Mouse (Mus musculus): ENCODE results near the gene Ubac1.
A peak's percentile ranks its signal among the peaks of the same experiment; 100 is the strongest.

Gene Ubac1

DNA sequence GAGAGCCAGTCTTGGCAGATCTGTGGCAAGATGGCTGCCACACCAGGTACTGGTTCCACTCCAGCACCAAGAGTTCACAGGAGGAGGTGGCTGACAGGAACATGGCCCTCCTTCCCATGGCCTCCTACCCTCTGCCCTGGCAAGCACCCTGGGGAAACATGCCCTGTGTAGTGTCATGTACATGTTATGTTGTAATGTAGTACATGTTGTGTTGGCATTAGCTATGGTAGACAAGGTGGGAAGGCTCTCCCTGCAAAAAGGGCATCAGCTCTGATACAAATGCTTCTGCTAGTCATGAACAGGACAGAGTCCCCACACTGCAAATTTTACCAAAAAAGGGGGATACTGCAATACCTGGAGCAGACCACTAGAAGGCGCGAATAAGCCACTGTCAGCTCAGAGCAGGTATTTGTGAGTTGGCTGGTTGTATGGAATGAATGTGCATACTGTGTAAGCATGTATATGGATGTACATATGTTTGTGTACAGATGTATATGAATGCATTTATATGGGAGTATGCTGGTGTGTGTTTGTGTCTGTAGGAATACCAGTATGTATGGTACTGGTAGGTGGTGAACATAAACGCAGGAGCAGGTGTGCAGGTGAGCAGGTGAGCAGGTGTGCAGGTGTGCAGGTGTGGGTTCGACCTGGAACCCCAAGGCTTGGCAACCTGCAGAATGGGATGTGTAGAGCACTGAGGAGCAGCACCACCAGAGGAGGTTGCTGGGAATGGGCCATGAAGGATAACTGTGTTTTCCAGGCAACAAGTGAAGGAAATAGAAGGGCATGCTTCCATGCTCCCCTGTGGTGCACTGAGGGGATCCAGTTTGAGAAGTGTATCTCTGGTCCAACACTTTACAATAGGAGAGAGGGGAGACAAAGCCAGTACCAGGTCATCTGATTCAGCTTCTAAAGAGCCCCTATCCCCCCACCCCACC lies 2.9 kb upstream of the Ubac1 start:
- peak; percentile 14 to 53 for DNase-seq (ENCODE audit: low spot score in 2 of 2)

DNA sequence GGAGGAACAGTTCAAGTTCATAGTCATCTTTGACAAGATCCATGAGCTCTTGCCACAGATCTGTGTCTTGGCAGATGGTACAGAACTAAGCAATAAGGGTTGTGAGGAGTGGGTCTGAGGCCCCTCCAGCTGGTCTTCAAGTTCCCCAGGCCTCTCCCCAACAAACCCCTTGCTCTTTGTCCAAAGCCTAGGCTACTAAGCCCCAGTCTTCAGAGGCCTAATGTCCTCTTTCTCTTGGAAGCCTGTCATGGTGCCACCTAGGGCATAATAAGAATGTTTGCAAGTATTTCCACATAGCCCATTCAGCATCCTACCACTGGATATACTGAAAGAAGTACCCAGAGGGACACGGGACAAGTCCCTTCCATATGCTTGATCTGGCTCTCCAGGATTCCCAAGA lies 1.1 kb upstream of the Ubac1 start:
- DNase-seq (ENCODE audit: low spot score in 2 of 2) = no peak

- no peak for DNase-seq (ENCODE audit: low spot score in 2 of 2)
Observed at GRCm38 (mm10) chr2:26022258-26022565, 665 bp upstream of the Ubac1 start.

DNA sequence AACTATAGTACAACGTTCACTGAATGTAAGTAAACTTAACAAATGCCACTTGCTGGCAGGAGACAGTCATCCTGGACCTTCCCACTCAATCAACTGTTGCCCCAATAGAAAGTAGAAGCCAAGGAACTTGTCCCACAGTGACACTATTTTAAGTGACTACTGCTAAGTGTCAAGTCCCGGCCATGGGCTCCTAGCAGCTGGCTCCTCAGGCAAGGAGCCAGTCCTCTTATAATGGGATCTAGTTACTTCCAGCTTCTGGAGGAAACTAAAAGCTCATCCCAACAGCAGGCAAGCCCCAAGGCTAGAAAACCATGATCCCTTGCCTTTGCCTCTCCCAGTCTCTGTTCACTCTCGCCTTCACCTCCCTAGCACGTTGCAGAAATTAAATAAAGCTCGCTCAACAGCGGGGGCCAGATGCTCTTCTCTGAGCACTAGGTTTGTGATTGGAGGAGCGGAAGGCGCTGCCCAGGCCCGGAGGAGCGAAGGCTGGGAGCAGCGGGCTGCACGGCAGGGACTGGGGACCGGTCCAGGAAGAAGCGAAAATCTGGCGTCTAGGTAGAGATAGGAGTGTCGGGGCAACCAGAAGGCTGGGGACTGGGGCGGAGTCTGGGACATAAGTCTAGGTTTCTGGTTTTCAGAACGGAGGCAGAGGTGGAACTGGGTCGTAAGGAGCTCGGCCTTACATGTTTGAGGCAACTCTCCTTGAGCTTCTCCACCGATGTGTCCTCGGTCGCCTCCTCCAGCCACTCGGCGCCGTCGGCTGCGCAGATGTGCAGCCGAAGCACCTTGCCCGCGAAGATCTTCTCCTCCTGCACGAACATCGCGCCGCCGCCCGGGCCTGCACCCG lies 610 bp downstream of the Ubac1 start:
- DNase-seq (ENCODE audit: low spot score in 2 of 2) = peak; percentile 26 to 37

- no peak for DNase-seq (ENCODE audit: low spot score in 2 of 2)
Observed at GRCm38 (mm10) chr2:26019923-26020322, 1.6 kb downstream of the Ubac1 start.

DNA sequence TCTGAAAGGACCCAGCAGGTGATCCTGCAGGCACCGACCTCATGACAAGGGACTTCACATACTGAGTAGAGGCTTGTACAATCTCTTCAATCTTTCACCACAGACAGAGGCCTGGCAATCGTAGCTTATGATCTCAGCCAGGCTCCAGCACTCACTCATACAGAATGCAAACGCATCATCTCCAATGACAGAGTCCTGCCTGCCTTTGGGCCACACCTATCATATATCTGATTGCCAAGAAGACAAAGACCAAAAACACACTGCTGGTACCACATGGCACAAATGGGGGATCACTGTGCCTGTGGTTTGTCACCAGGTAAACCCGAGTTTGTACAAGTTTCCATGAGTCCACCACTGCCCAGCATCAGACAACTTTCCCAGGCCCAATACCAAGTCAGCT lies 4.2 kb downstream of the Ubac1 start:
- no peak for DNase-seq (ENCODE audit: low spot score in 2 of 2)

DNA sequence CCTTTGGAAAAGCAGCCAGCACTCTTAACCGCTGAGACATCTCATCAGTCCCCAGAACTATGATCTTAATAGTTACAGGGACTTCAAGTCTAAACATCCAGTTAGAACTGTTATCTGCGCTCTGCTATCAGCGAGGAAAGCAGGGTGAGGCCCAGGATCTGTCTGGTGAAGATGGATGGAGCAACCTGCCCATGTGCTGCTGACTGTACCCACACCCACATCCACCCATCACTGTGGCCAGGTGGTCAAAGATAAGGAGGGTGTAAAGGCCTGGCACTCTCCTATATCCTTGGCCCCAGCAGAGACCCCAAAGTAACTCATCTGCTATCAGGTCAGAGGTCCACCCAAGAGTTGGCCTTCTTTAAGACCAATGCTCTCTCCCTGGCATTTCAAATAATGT lies 7.9 kb downstream of the Ubac1 start:
- no peak for DNase-seq (ENCODE audit: low spot score in 2 of 2)

- no peak for DNase-seq (ENCODE audit: low spot score in 2 of 2)
Observed at GRCm38 (mm10) chr2:26011420-26011819, 10.1 kb downstream of the Ubac1 start.

- DNase-seq (ENCODE audit: low spot score in 2 of 2) = no peak
Observed at GRCm38 (mm10) chr2:26002001-26002400, 19.5 kb downstream of the Ubac1 start.

- no peak for DNase-seq (ENCODE audit: low spot score in 2 of 2)
Observed at GRCm38 (mm10) chr2:26001136-26001535, 20.4 kb downstream of the Ubac1 start.

GRCm38 (mm10) chr2:25997716-25998115 lies 23.8 kb downstream of the Ubac1 start:
- no peak for DNase-seq (ENCODE audit: low spot score in 2 of 2)

DNA sequence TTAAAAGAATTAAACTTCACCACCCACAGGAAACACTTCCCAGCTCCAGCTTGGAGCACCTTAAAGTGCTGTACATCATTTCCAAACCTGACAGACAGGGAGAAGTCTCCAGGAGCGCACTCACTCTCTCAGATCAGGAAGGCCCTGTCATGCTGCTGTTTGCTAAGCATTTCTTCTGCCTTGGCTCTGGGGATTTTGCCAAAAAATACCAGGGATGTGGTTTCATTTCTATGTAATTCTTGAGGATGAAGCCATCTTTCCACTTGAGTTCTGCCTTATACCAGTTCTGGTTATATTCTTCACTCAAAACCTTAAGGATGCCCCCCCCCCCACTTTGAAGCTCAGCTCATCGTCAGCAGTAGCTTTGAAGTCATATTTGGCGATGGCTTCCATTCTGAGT lies 26.8 kb downstream of the Ubac1 start:
- DNase-seq (ENCODE audit: low spot score in 2 of 2) = no peak

DNA sequence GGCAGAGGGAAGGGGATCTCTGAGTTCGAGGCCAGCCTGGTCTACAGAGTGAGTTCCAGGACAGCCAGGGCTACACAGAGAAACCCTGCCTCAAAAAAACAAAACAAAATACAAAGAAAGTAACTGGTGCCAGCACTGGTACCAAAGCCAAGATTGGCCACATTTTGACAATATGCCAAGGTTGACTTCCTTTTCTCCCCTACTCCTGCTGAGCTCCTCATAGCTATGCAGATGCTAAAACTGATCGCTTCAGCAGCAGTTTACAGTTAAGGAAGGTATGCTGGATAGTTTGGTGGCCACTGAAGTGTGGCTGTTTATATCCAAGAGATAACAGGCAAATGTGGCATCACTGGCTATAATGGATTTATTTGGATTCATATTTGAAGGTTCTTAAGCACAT lies 29.3 kb downstream of the Ubac1 start:
- no peak for DNase-seq (ENCODE audit: low spot score in 2 of 2)

DNA sequence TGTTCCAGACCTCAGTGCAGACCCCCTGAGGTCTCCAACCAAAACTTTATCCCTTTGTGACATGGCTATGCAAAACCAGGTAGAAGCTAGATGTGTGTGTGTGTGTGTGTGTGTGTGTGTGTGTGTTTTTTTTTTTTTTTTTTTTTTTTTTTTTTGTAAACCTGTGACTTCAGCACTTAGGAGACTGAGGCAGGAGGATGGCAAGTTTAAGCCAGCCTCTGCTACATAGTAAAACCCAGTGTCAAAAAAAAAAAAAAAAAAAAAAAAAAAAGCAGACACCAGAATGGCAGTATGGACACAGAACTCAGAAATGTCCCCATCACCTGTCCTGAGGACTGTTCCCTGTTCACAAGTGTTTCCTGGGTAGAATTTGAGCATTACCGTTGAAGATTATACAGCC lies 31.9 kb downstream of the Ubac1 start:
- DNase-seq (ENCODE audit: low spot score in 2 of 2) = no peak

DNA sequence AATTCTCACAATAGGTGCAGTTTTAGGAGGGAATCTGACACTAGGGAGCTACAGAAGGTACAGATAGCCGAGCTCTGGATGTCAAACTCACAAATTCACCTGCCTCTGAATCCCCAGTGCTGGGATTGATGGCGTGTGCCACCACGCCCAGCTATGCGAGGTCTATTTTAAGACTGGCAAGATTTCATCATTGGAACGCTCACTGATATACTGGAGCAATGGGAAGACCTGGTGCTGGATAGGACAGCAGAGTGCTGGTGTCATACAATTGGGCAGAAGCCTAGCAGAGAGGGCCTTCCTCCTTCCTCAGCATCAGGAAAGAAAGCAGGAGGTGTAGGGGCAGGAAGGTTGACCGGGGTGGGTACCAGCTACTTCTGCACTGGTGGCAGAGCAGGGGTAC lies 33.7 kb downstream of the Ubac1 start:
- no peak for DNase-seq (ENCODE audit: low spot score in 2 of 2)

DNA sequence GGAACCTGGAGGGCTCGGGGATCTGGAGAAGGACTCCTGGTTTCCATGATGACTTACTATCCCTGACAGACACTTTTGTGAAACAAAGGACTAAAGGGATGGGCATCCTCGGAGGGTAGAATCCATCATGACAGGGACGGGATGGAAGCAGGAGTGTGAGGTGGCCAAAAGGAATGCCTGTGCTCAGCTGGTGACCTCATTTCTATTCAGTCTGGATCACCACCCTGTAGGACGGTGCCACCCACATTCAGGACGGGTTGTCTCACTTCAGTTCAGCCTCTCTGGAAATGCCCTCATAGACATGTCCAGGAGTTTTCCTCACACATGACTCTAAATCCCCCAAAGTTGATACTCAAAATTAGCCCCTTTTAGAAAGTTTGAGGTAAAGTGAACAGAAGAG lies 34.9 kb downstream of the Ubac1 start:
- DNase-seq (ENCODE audit: low spot score in 2 of 2) = no peak

GRCm38 (mm10) chr2:25983159-25983907 lies 38.2 kb downstream of the Ubac1 start, which contains the start of gene Camsap1:
TSS of gene Camsap1 (minus strand) at chr2:25983282.
- DNase-seq (ENCODE audit: low spot score in 2 of 2) = peak; percentile 99

DNA sequence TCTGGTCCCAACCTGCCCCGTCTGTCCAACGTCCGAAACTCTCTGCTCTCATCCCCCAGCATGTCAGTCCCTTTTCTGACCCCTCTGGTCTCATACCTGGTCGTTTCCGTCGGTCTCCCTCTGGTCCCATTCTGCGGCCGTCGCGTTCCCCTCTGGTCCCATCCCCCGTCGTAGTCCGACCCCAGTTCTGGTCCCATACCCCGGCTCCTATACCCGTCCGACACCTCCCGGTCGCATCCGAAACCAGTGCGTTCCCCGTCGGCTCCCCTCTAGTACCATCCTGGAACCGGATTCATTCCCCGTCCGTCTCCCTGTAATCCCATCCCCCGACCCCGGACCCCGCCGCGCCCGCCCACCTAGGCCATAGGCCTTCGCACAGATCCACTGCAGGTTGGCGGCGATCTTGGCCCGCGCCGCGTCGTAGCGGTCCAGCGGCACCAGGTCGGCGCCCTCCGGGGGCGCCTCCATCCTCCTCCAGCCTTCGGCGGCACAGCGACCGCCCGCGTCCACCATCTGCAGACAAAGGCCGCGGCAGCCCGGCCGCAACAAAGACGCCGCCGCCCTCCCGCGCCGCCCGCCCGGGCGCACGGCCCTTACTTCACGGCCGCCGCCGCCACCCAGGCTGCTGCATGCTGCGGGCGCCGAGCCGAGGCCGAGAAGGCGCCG lies 39.0 kb downstream of the Ubac1 start:
- DNase-seq (ENCODE audit: low spot score in 2 of 2) = peak in 1 of 2 experiments; percentile 19

GRCm38 (mm10) chr2:25982052-25982425 lies 39.5 kb downstream of the Ubac1 start:
- peak; percentile 25 to 37 for DNase-seq (ENCODE audit: low spot score in 2 of 2)

DNA sequence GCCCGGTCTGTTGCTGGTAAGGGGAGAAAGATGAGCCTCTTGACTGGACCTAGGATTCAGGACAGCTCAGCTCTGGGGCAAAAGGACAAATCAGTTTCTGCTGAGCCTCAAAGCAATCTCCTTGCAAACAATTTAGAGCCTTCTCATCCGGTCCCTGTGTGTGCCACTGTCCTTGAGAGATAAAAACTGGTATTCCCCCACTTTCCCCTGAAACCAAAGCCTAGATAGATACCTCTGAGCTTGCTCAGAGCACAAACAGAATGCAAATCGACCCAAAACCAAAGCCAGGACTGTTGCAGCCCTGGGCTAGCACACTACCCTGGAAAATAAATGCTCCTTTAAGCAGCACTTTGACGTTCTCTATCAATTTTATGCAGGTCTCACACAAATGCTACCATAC lies 42.5 kb downstream of the Ubac1 start:
- DNase-seq (ENCODE audit: low spot score in 2 of 2) = no peak

GRCm38 (mm10) chr2:25977587-25978239 lies 43.8 kb downstream of the Ubac1 start:
- no peak for DNase-seq (ENCODE audit: low spot score in 2 of 2)

Measured in frontal cortex, postnatal 14 days (tissue).